Mouse (Mus musculus): Measurements from ENCODE around the gene Tab1.

DNA sequence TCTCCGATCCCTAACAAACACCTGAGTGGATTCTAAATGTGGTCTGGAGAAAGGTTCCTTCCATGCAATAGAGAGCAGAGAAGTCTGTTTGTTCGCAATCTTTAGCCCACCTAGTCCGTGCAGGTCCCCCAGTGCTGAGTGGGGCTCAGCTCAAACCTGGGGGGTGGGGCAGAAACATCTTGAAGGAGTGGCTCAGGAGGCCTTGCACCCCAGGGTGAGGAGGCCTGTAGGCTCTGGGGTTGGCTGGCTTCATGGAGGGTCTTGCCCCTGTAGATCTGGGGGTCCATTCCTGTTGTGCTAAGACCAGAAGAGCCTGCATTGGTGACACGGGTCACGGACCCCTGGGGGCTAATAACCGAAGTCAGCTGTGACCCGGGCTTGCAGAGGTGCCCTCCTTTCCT lies 40.9 kb upstream of the Tab1 start:
- TF ChIP-seq CTCF (IDR thresholded peaks at IDR 0.05), result no peak
- TF ChIP-seq EP300 (IDR thresholded peaks at IDR 0.05; ENCODE audit: insufficient read depth, low read depth, low read length), result no peak
